1 mouse cellular context compared by ENCODE assay signal in genomic region chr2:168083593-168083992, GRCm38 (mm10).
TF ChIP-seq lines count a peak whose summit lies in the region.

No protein-coding gene starts in this region.

TF ChIP-seq in MEL, 35 proteins besides CTCF, POLR2A, EP300 and RAD21 (continued from another document):
- TF ChIP-seq ZMIZ1 (IDR thresholded peaks at IDR 0.05; ENCODE audit: low read depth, low read length) (no peak), GATA1 (IDR thresholded peaks at IDR 0.05; ENCODE audit: low read depth, low read length) (no peak), ZC3H11A (IDR thresholded peaks at IDR 0.05; ENCODE audit: low read depth, low read length) (no peak), MYB (IDR thresholded peaks at IDR 0.05; ENCODE audit: low read depth, low read length) (no peak), USF2 (IDR thresholded peaks at IDR 0.05; ENCODE audit: borderline replicate concordance in 1 of 2, insufficient read depth in 1 of 2, low read depth in 1 of 2, low read length in 2 of 2) (no peak), POLR2AphosphoS5 (IDR thresholded peaks at IDR 0.05; ENCODE audit: borderline replicate concordance, low read depth, low read length) (no peak), HCFC1 (IDR thresholded peaks at IDR 0.05; ENCODE audit: low read depth, low read length) (no peak), MAX (IDR thresholded peaks at IDR 0.05; ENCODE audit: low read length) (no peak), SMC3 (IDR thresholded peaks at IDR 0.05; ENCODE audit: low read depth, low read length) (no peak), E2F4 (IDR thresholded peaks at IDR 0.05; ENCODE audit: borderline replicate concordance, low read depth, low read length) (no peak), RCOR1 (IDR thresholded peaks at IDR 0.05; ENCODE audit: low read depth, low read length) (no peak), MXI1 (IDR thresholded peaks at IDR 0.05; ENCODE audit: low read depth, low read length) (no peak), UBTF (IDR thresholded peaks at IDR 0.05; ENCODE audit: borderline replicate concordance, insufficient read depth, low read depth, low read length) (no peak), ZKSCAN1 (IDR thresholded peaks at IDR 0.05; ENCODE audit: low read depth, low read length) (no peak)
TF ChIP-seq in MEL: peak in this region for 0.
